Mouse (Mus musculus) G1E (cell line): ENCODE measurements around the gene Rft1. TPM values are rescaled to one million over a fixed set of nuclear protein-coding genes. Genes with fewer than 3 reads are reported as not detected.
A peak's percentile ranks its signal among the peaks of the same experiment; 100 is the strongest.
"Not testable (repeated sequence)": the region's sequence is repeated elsewhere in the genome, so short reads cannot be mapped to it uniquely, and the experiment has no call there.

Experiments
- ATAC-seq: 2 replicates; pipeline ENCODE4 v1.8.0; 2016; ENCODE audit warnings: mild to moderate bottlenecking; ENCODE audit not compliant: insufficient number of reproducible peaks, poor library complexity, low FRiP score, severe bottlenecking; ENCODE audit errors: extremely low read depth
- DNase-seq: peaks from one replicate; pipeline ENCODE4 v3.0.0; 2012; ENCODE audit warnings: low spot score
- H3K27me3 ChIP-seq: 2 replicates; pipeline ENCODE4 v1.6.1; 2012; ENCODE audit warnings: mild to moderate bottlenecking, low read length, inconsistent platforms; ENCODE audit not compliant: insufficient read depth
- H3K36me3 ChIP-seq: replicated peaks from 2 replicates; pipeline ENCODE3; 2012; ENCODE audit warnings: mild to moderate bottlenecking, inconsistent platforms
- H3K4me1 ChIP-seq: 2 replicates; pipeline ENCODE4 v1.6.1; 2012; ENCODE audit warnings: low read depth, low read length, inconsistent platforms, mixed read lengths; ENCODE audit not compliant: insufficient read depth
- H3K4me3 ChIP-seq: 2 replicates; pipeline ENCODE4 v1.5.1; 2012; ENCODE audit warnings: low read depth, mild to moderate bottlenecking, inconsistent platforms, low read length, moderate library complexity, mixed read lengths
- H3K9me3 ChIP-seq: replicated peaks from 2 replicates; pipeline ENCODE4 v1.6.1; 2012; ENCODE audit warnings: inconsistent platforms
- CTCF ChIP-seq: IDR thresholded peaks from 2 replicates; pipeline ENCODE4 v1.5.1; 2012; ENCODE audit warnings: low read depth, low read length, inconsistent platforms, mixed read lengths
- GATA1 ChIP-seq: IDR thresholded peaks from 2 replicates; pipeline ENCODE4 v1.6.1; 2012; ENCODE audit warnings: borderline replicate concordance, low read length, inconsistent platforms, mixed read lengths
- GATA2 ChIP-seq: IDR thresholded peaks from 2 replicates; pipeline ENCODE4 v1.6.1; 2012; ENCODE audit warnings: low read depth, low read length, inconsistent platforms, borderline replicate concordance
- POLR2AphosphoS5 ChIP-seq: IDR thresholded peaks from 2 replicates; pipeline ENCODE4 v1.6.1; 2012; ENCODE audit warnings: low read depth, low read length, inconsistent platforms; ENCODE audit not compliant: insufficient replicate concordance
- TAL1 ChIP-seq: conservative IDR thresholded peaks from 2 replicates; pipeline ENCODE4 v1.6.1; 2012; ENCODE audit warnings: low read depth, low read length, inconsistent platforms, mixed read lengths
- polyA plus RNA-seq: library from polyadenylated mRNA; stranded (reverse); fragments of >175 nt; gene quantifications from 2 replicates; pipeline ENCODE4 v1.2.3, GENCODE M21; 2012
- total RNA-seq, 2 experiments: library from RNA; stranded (forward) in 1 of 2; stranded (reverse) in 1 of 2; fragments of 200-1000 nt in 1 of 2; fragments of >200 nt in 1 of 2; fragmentation: Nextera tagmentation in 1 of 2; gene quantifications; 2 replicates each; pipeline ENCODE4 v1.2.3; 2014 to 2017

Gene Rft1
- total and polyA plus RNA-seq, 3 experiments: 4.4 to 20.8 (median 15.0) TPM

- DNase-seq: peak; percentile 33
- H3K4me1 ChIP-seq: peaks cover 43% of the 10 kb centered on the region
- TF ChIP-seq POLR2AphosphoS5 (no peak), GATA1 (no peak), GATA2 (no peak), CTCF (no peak), TAL1 (no peak)
- ATAC-seq: no peak
- no peaks in the 10 kb centered on the region for H3K9me3 ChIP-seq
- peak within 1 kb of the TSS; percentile 81 for H3K4me3 ChIP-seq
- H3K27me3 ChIP-seq: peaks cover 4% of the 10 kb centered on the region; the same call in 1 of the 2 replicates
- H3K36me3 ChIP-seq: no peaks in the 10 kb centered on the region
Measured at GRCm38 (mm10) chr14:30714799-30715617, 60.8 kb downstream of the Rft1 start, which contains the start of gene Sfmbt1. Sfmbt1 (plus strand) TSS chr14:30714849.

DNA sequence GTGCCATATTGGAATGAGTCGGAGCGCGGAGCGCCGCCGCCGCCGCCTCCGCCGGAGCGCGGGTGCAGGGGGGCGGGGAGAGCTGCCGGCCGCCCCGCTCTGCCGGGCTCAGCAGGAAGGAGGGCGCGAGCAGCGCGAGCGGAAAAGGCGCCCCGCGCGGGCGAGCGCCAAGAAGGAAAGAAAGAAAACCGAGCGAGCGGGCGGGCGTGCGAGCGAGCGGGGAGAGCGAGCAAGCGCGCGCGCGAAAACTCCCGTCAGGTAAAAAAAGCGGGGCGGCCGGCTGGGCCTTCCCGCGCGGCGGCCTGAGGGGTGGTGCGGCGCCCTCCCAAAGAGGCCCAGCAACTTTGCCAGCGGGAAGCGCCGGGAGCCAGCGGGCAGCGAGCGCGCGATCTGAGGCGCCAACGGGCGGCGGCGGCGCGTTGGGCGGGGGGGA, 61.5 kb downstream of the Rft1 start:
- H3K9me3 ChIP-seq: no peaks in the 10 kb centered on the region
- peak overlapping the region; percentile 81 for H3K4me3 ChIP-seq
- DNase-seq: peak; percentile 79
- ATAC-seq: no peak
- peaks cover 4% of the 10 kb centered on the region; the same call in 1 of the 2 replicates for H3K27me3 ChIP-seq
- no peaks in the 10 kb centered on the region for H3K36me3 ChIP-seq
- TF ChIP-seq TAL1: no peak
- TF ChIP-seq CTCF: no peak
- no peak for TF ChIP-seq GATA1
- TF ChIP-seq GATA2: no peak
- TF ChIP-seq POLR2AphosphoS5: no peak
- H3K4me1 ChIP-seq: peaks cover 43% of the 10 kb centered on the region

GRCm38 (mm10) chr14:30716051-30716952, 62.1 kb downstream of the Rft1 start:
- peak overlapping the region; percentile 81 for H3K4me3 ChIP-seq

DNA sequence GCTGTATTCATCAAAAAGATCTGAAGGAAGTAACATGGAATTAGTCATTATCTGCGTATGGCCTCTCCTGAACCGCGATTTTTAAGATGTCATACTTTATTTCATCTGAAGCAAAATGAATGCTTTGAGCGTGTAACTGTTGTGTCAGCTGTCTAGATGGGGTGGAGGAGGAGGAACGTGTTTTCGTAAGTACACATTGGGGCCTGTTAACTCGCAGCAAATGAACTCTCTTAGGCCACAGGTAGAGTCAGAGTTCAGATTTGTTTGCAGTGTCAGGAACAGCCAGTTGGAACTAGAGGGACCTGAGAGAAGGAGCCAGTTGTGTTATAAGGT, 62.8 kb downstream of the Rft1 start:
- DNase-seq (peak; percentile 14), ATAC-seq (no peak)
- Histone ChIP-seq H3K36me3 (no peaks in the 10 kb centered on the region), H3K9me3 (no peaks in the 10 kb centered on the region), H3K27me3 (peaks cover 4% of the 10 kb centered on the region; the same call in 1 of the 2 replicates), H3K4me3 (peak overlapping the region; percentile 81), H3K4me1 (peaks cover 42% of the 10 kb centered on the region)
- TF ChIP-seq CTCF: no peak
- no peak for TF ChIP-seq GATA1

More at GRCm38 (mm10) chr14:30716051-30716952, 62.1 kb downstream of the Rft1 start:
- Histone ChIP-seq H3K27me3 (peaks cover 4% of the 10 kb centered on the region; the same call in 1 of the 2 replicates), H3K9me3 (no peaks in the 10 kb centered on the region), H3K4me1 (peaks cover 43% of the 10 kb centered on the region), H3K36me3 (no peaks in the 10 kb centered on the region)
- TF ChIP-seq GATA1 (no peak), CTCF (no peak), GATA2 (no peak), TAL1 (no peak), POLR2AphosphoS5 (no peak)
- DNase-seq (peak; percentile 75), ATAC-seq (no peak)

- not testable (repeated sequence) for H3K9me3 ChIP-seq, ATAC-seq
Measured at GRCm38 (mm10) chr14:30718696-30719095, 64.5 kb downstream of the Rft1 start.

DNA sequence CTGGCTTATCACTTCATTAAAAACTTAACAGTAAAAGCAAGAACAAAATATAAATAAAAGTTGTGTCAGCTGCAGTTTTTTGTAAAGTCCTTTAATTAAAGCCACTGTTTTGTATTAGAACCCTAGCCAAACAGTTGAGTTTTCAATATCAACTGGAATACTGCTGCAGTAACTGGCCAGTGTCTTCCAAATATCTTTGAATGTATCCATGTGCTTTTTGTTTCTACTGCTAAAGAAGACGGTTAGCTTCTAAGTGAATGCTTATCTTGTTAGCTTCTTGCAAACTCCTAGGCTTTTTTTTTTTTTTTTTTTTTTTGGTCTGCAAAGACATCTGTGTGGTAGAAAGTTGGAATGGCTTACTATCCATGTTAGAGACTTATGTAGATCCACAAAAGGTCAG, 65.4 kb downstream of the Rft1 start:
- Histone ChIP-seq H3K27me3 (peaks cover 4% of the 10 kb centered on the region; the same call in 1 of the 2 replicates), H3K36me3 (peaks cover 2% of the 10 kb centered on the region), H3K4me3 (no peak overlapping the region), H3K4me1 (peaks cover 36% of the 10 kb centered on the region), H3K9me3 (no peaks in the 10 kb centered on the region)
- no peak for ATAC-seq
- no peak for DNase-seq
- TF ChIP-seq GATA1: no peak

More at GRCm38 (mm10) chr14:30718696-30719095, 64.5 kb downstream of the Rft1 start:
- H3K4me1 ChIP-seq: peaks cover 39% of the 10 kb centered on the region
- not testable (repeated sequence) for H3K36me3 ChIP-seq, DNase-seq, H3K4me3 ChIP-seq, H3K27me3 ChIP-seq
